Mouse (Mus musculus): ENCODE measurements around the gene Nxpe3. TPM values are rescaled to one million over a fixed set of nuclear protein-coding genes. Genes with fewer than 3 reads are reported as not detected.
A peak's percentile ranks its signal among the peaks of the same experiment; 100 is the strongest.
"Not testable (repeated sequence)": the region's sequence is repeated elsewhere in the genome, so short reads cannot be mapped to it uniquely, and the experiment has no call there.

Nxpe3 gene
- polyA plus RNA-seq, 1 experiment from 2014 or later = 0.83 TPM

GRCm38 (mm10) chr16:55847679-55848078 is 47.4 kb downstream of the Nxpe3 start:
- Histone ChIP-seq H3K4me3 (no peak overlapping the region), H3K27me3 (no peaks in the 10 kb centered on the region), H3K4me1 (no peaks in the 10 kb centered on the region), H3K27ac (no peak overlapping the region), H3K4me2 (no peak overlapping the region), H3K36me3 (peaks cover 16% of the 10 kb centered on the region), H3K9ac (no peak overlapping the region), H3K9me3 (peaks cover 5% of the 10 kb centered on the region)
- ATAC-seq (ENCODE audit: insufficient number of reproducible peaks, insufficient read depth, low FRiP score, low TSS enrichment, low read depth) = no peak
- 80% methylated on average over 8 of the region's 8 CpGs for WGBS

GRCm38 (mm10) chr16:55844847-55845246 is 50.2 kb downstream of the Nxpe3 start:
- no peak overlapping the region for H3K27ac ChIP-seq
- H3K9ac ChIP-seq = no peak overlapping the region
- H3K4me2 ChIP-seq = no peak overlapping the region
- peaks cover 5% of the 10 kb centered on the region for H3K9me3 ChIP-seq
- H3K27me3 ChIP-seq = no peaks in the 10 kb centered on the region
- no peak for ATAC-seq (ENCODE audit: insufficient number of reproducible peaks, insufficient read depth, low FRiP score, low TSS enrichment, low read depth)
- H3K4me3 ChIP-seq = no peak overlapping the region
- 95% methylated on average over 3 of the region's 3 CpGs for WGBS
- H3K4me1 ChIP-seq = no peaks in the 10 kb centered on the region
- peaks cover 16% of the 10 kb centered on the region for H3K36me3 ChIP-seq

- ATAC-seq (ENCODE audit: insufficient number of reproducible peaks, insufficient read depth, low FRiP score, low TSS enrichment, low read depth) = no peak
- WGBS = 91% methylated on average over 12 of the region's 12 CpGs
- no peak overlapping the region for H3K9ac ChIP-seq
- no peak overlapping the region for H3K4me3 ChIP-seq
- H3K9me3 ChIP-seq = peaks cover 5% of the 10 kb centered on the region
- peaks cover 10% of the 10 kb centered on the region for H3K36me3 ChIP-seq
- H3K27ac ChIP-seq = no peak overlapping the region
- no peaks in the 10 kb centered on the region for H3K27me3 ChIP-seq
- no peaks in the 10 kb centered on the region for H3K4me1 ChIP-seq
- no peak overlapping the region for H3K4me2 ChIP-seq
Measured at GRCm38 (mm10) chr16:55843919-55844318, 51.2 kb downstream of the Nxpe3 start.

- Histone ChIP-seq H3K27ac (no peak overlapping the region), H3K9me3 (peaks cover 5% of the 10 kb centered on the region), H3K4me2 (no peak overlapping the region), H3K4me1 (0 out of 2 replicates have a peak, but pooled peaks cover 1% of the 10 kb centered on the region), H3K9ac (no peak overlapping the region), H3K4me3 (no peak overlapping the region), H3K27me3 (no peaks in the 10 kb centered on the region), H3K36me3 (peaks cover 10% of the 10 kb centered on the region)
- 67% methylated on average over 5 of the region's 5 CpGs for WGBS
- ATAC-seq (ENCODE audit: insufficient number of reproducible peaks, insufficient read depth, low FRiP score, low TSS enrichment, low read depth) = no peak
Measured at GRCm38 (mm10) chr16:55843134-55843533, 52.0 kb downstream of the Nxpe3 start.

GRCm38 (mm10) chr16:55841506-55841905 is 53.6 kb downstream of the Nxpe3 start:
- no peaks in the 10 kb centered on the region for H3K27me3 ChIP-seq
- no peak for ATAC-seq (ENCODE audit: insufficient number of reproducible peaks, insufficient read depth, low FRiP score, low TSS enrichment, low read depth)
- H3K9me3 ChIP-seq = peaks cover 5% of the 10 kb centered on the region
- H3K27ac ChIP-seq = no peak overlapping the region
- H3K36me3 ChIP-seq = peaks cover 10% of the 10 kb centered on the region
- 0 out of 2 replicates have a peak, but pooled peaks cover 3% of the 10 kb centered on the region for H3K4me1 ChIP-seq
- H3K4me2 ChIP-seq = no peak overlapping the region
- H3K4me3 ChIP-seq = no peak overlapping the region
- no peak overlapping the region for H3K9ac ChIP-seq
- 92% methylated on average over 6 of the region's 6 CpGs for WGBS

GRCm38 (mm10) chr16:55838510-55839474 is 56.3 kb downstream of the Nxpe3 start, which contains the start of gene Nfkbiz:
Gene Nfkbiz (minus strand): TSS chr16:55838899.
- Histone ChIP-seq H3K27me3 (no peaks in the 10 kb centered on the region), H3K4me3 (peak within 1 kb of the TSS; percentile 66), H3K4me2 (peak within 1 kb of the TSS; percentile 71), H3K9ac (peak within 1 kb of the TSS; percentile 80), H3K27ac (peak within 1 kb of the TSS; percentile 82), H3K36me3 (peaks cover under 1% of the 10 kb centered on the region), H3K4me1 (0 out of 2 replicates have a peak, but pooled peaks cover 3% of the 10 kb centered on the region), H3K9me3 (no peaks in the 10 kb centered on the region)
- WGBS = under 1% methylated on average over 40 of the region's 40 CpGs
- ATAC-seq (ENCODE audit: insufficient number of reproducible peaks, insufficient read depth, low FRiP score, low TSS enrichment, low read depth) = peak; percentile 73

GRCm38 (mm10) chr16:55838129-55838509 is 57.0 kb downstream of the Nxpe3 start:
- Histone ChIP-seq H3K4me3 (peak overlapping the region; percentile 66), H3K27me3 (no peaks in the 10 kb centered on the region), H3K27ac (peak overlapping the region; percentile 82; the same call in 1 of the 2 replicates), H3K4me1 (0 out of 2 replicates have a peak, but pooled peaks cover 3% of the 10 kb centered on the region), H3K36me3 (no peaks in the 10 kb centered on the region), H3K9me3 (no peaks in the 10 kb centered on the region), H3K4me2 (peak overlapping the region; percentile 71), H3K9ac (peak overlapping the region; percentile 80)
- no peak for ATAC-seq (ENCODE audit: insufficient number of reproducible peaks, insufficient read depth, low FRiP score, low TSS enrichment, low read depth)
- WGBS = 8% methylated on average over 3 of the region's 3 CpGs

- not testable (repeated sequence) for H3K27ac ChIP-seq; H3K9me3 ChIP-seq; ATAC-seq (ENCODE audit: insufficient number of reproducible peaks, insufficient read depth, low FRiP score, low TSS enrichment, low read depth); H3K9ac ChIP-seq; H3K27me3 ChIP-seq; H3K36me3 ChIP-seq; H3K4me1 ChIP-seq
- Histone ChIP-seq H3K4me2 (peak overlapping the region; percentile 71), H3K4me3 (peak overlapping the region; percentile 66)
- 95% methylated on average over 8 of the region's 8 CpGs for WGBS
Measured at GRCm38 (mm10) chr16:55837653-55838052, 57.4 kb downstream of the Nxpe3 start.

- ATAC-seq (ENCODE audit: insufficient number of reproducible peaks, insufficient read depth, low FRiP score, low TSS enrichment, low read depth) = no peak
- no peaks in the 10 kb centered on the region for H3K9me3 ChIP-seq
- no peaks in the 10 kb centered on the region for H3K27me3 ChIP-seq
- no peak overlapping the region for H3K4me2 ChIP-seq
- H3K9ac ChIP-seq = no peak overlapping the region
- WGBS = 72% methylated on average over 2 of the region's 2 CpGs
- 0 out of 2 replicates have a peak, but pooled peaks cover 3% of the 10 kb centered on the region for H3K4me1 ChIP-seq
- H3K36me3 ChIP-seq = no peaks in the 10 kb centered on the region
- H3K4me3 ChIP-seq = no peak overlapping the region
- H3K27ac ChIP-seq = no peak overlapping the region
Measured at GRCm38 (mm10) chr16:55837168-55837567, 57.9 kb downstream of the Nxpe3 start.

- H3K4me1 ChIP-seq = 0 out of 2 replicates have a peak, but pooled peaks cover 3% of the 10 kb centered on the region
- H3K9me3 ChIP-seq = no peaks in the 10 kb centered on the region
- no peaks in the 10 kb centered on the region for H3K36me3 ChIP-seq
- no peak overlapping the region for H3K4me2 ChIP-seq
- H3K27me3 ChIP-seq = no peaks in the 10 kb centered on the region
- no peak overlapping the region for H3K27ac ChIP-seq
- no peak for ATAC-seq (ENCODE audit: insufficient number of reproducible peaks, insufficient read depth, low FRiP score, low TSS enrichment, low read depth)
- H3K9ac ChIP-seq = no peak overlapping the region
- H3K4me3 ChIP-seq = no peak overlapping the region
Measured at GRCm38 (mm10) chr16:55835798-55836197, 59.3 kb downstream of the Nxpe3 start.

- Histone ChIP-seq H3K4me2 (no peak overlapping the region), H3K27me3 (no peaks in the 10 kb centered on the region), H3K36me3 (no peaks in the 10 kb centered on the region), H3K4me1 (no peaks in the 10 kb centered on the region), H3K27ac (no peak overlapping the region), H3K9me3 (no peaks in the 10 kb centered on the region), H3K4me3 (no peak overlapping the region), H3K9ac (no peak overlapping the region)
- 92% methylated on average over 8 of the region's 8 CpGs for WGBS
- no peak for ATAC-seq (ENCODE audit: insufficient number of reproducible peaks, insufficient read depth, low FRiP score, low TSS enrichment, low read depth)
Measured at GRCm38 (mm10) chr16:55832617-55833016, 62.5 kb downstream of the Nxpe3 start.

GRCm38 (mm10) chr16:55832040-55832439 is 63.0 kb downstream of the Nxpe3 start:
- H3K4me2 ChIP-seq = no peak overlapping the region
- H3K9ac ChIP-seq = no peak overlapping the region
- H3K4me1 ChIP-seq = no peaks in the 10 kb centered on the region
- no peak overlapping the region for H3K27ac ChIP-seq
- no peak for ATAC-seq (ENCODE audit: insufficient number of reproducible peaks, insufficient read depth, low FRiP score, low TSS enrichment, low read depth)
- H3K27me3 ChIP-seq = no peaks in the 10 kb centered on the region
- H3K4me3 ChIP-seq = no peak overlapping the region
- WGBS = 89% methylated on average over 6 of the region's 6 CpGs
- H3K36me3 ChIP-seq = no peaks in the 10 kb centered on the region
- no peaks in the 10 kb centered on the region for H3K9me3 ChIP-seq
